Mouse (Mus musculus) liver, postnatal 0 days (tissue): ENCODE data around the gene Cysltr1. TPM values are rescaled to one million over a fixed set of nuclear protein-coding genes. Genes with fewer than 3 reads are reported as not detected.

Source experiments
- ATAC-seq: fragments of 200-750 bp; cut with Nextera tagmentation; 2 replicates; pipeline ENCODE4 v1.8.0; 2017; ENCODE audit warnings: mild to moderate bottlenecking, moderate library complexity
- DNase-seq: peaks from one replicate; pipeline ENCODE4 v3.0.0-alpha.2; 2016
- H3K27ac ChIP-seq: fragments of 300-500 bp; sonication (generic); 2 replicates; pipeline ENCODE4 v1.5.1; 2014; ENCODE audit warnings: antibody characterized with exemption, moderate library complexity, mild to moderate bottlenecking, low read depth
- H3K27me3 ChIP-seq: fragments of 300-500 bp; sonication (generic); 2 replicates; pipeline ENCODE4 v1.6.1; 2014; ENCODE audit warnings: low read length, control low read depth, mixed read lengths; ENCODE audit not compliant: insufficient read depth
- H3K36me3 ChIP-seq: fragments of 300-500 bp; sonication (generic); replicated peaks from 2 replicates; pipeline ENCODE4 v1.6.1; 2014; ENCODE audit warnings: mild to moderate bottlenecking, control low read depth, low read length, moderate library complexity, mixed read lengths; ENCODE audit not compliant: insufficient read depth
- H3K4me1 ChIP-seq: fragments of 300-500 bp; sonication (generic); 2 replicates; pipeline ENCODE4 v1.6.1; 2014; ENCODE audit warnings: antibody characterized with exemption, mild to moderate bottlenecking, control low read depth; ENCODE audit not compliant: insufficient read depth
- H3K4me2 ChIP-seq: fragments of 300-500 bp; sonication (generic); 2 replicates; pipeline ENCODE4 v1.6.1; 2014; ENCODE audit warnings: low read depth, mild to moderate bottlenecking, low read length, moderate library complexity, mixed read lengths
- H3K4me3 ChIP-seq: fragments of 300-500 bp; sonication (generic); 2 replicates; pipeline ENCODE4 v1.5.1; 2014; ENCODE audit warnings: low read depth, low read length
- H3K9ac ChIP-seq: fragments of 300-500 bp; sonication (generic); replicated peaks from 2 replicates; pipeline ENCODE4 v1.6.1; 2014; ENCODE audit warnings: mild to moderate bottlenecking, moderate library complexity
- H3K9me3 ChIP-seq: fragments of 300-500 bp; sonication (generic); 2 replicates; pipeline ENCODE4 v1.6.1; 2016; ENCODE audit warnings: mild to moderate bottlenecking, control low read depth, low read length, mixed read lengths
- CTCF ChIP-seq: sonication (generic); IDR thresholded peaks from 2 replicates; pipeline ENCODE4 v1.5.1; 2016; ENCODE audit warnings: antibody characterized with exemption, low read depth
- EP300 ChIP-seq: IDR thresholded peaks from 2 replicates; pipeline ENCODE4 v1.6.1; 2016; ENCODE audit warnings: antibody characterized with exemption, low read depth, mild to moderate bottlenecking
- WGBS: fragments of 180-500 bp; shearing (Covaris S2); extraction: QIAGEN DNeasy Blood & Tissue Kit; methylation state at CpG from one replicate; pipeline ENCODE4 v1.1.7; 2014; ENCODE audit not compliant: insufficient replicate concordance; 5-methylcytosine and 5-hydroxymethylcytosine counted together
- polyA plus RNA-seq: library from polyadenylated mRNA; unstranded; fragments of >200 nt; fragmentation: Nextera tagmentation; extraction: Ambion mirVana; gene quantifications from 2 replicates; pipeline ENCODE4 v1.2.1, GENCODE M21; 2015

Cysltr1 gene
- polyA plus RNA-seq, 1 experiment from 2014 or later, result 2.2 TPM

DNA sequence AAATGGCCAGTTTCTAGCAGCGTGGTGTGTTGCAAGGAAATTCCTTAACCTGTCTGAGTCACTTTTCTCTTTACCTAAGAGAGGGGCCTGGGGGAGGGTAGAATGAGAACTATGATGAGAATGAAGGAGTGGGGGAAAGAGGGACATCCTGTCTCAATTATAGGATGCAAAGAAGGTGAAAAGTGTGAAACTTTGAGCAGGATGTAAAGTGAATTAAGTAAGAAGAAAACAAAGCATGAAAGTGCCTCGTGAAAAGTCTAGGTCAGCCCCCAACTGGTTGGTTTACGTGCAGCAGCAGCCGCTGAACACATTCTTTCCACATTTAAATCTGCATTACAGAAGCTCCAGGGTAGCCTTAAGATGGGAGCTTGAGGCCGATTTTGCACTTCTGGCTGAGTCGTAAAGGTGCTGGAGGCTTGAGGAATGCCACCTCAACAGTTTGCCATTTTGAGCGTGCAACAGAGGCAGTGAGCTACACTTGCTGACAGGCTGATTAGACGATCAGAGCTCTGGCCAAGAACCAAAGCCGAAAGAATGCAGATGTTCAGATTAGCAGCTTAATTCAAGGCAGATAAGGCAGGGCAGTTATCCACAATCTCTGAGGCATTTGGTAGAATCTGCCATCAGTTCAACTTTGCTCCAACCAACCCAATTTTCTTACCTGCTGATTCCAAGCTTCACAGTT is 763 bp downstream of the Cysltr1 start:
- H3K4me2 ChIP-seq, result peak overlapping the region; percentile 40
- H3K4me3 ChIP-seq, result no peak overlapping the region
- no peaks in the 10 kb centered on the region for H3K9me3 ChIP-seq
- no peak overlapping the region for H3K9ac ChIP-seq
- TF ChIP-seq EP300 (no peak), CTCF (no peak)
- H3K4me1 ChIP-seq, result no peaks in the 10 kb centered on the region
- H3K36me3 ChIP-seq, result no peaks in the 10 kb centered on the region
- H3K27me3 ChIP-seq, result no peaks in the 10 kb centered on the region
- H3K27ac ChIP-seq, result no peak overlapping the region
- 22% methylated on average over 9 of the region's 9 CpGs for WGBS
- DNase-seq (no peak), ATAC-seq (no peak)

DNA sequence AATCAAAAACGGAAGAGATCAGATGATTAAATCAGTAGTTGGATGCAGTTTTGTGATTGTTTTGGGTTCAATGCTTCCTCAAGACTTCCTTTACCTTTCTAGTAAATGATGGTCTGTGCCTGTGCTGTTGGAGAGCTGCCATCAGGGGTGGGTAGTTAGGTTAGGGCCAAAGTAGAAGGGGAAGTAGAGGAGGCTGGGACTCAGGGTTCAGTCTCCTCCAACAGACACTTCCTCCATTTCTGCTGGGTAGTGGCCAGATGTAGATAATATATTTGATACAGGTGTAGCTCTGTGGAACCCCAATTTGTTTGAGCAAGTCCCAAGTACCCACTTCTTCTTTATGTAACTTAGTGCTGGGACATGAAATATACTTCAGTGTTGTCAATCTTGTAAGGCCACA is 7.6 kb downstream of the Cysltr1 start:
- 71% methylated on average over 1 of the region's 1 CpGs for WGBS
- Histone ChIP-seq H3K4me1 (no peaks in the 10 kb centered on the region), H3K4me2 (no peak overlapping the region), H3K27ac (no peak overlapping the region), H3K4me3 (no peak overlapping the region), H3K36me3 (no peaks in the 10 kb centered on the region), H3K27me3 (no peaks in the 10 kb centered on the region), H3K9ac (no peak overlapping the region), H3K9me3 (no peaks in the 10 kb centered on the region)
- no peak for DNase-seq
- no peak for TF ChIP-seq EP300
- no peak for TF ChIP-seq CTCF
- no peak for ATAC-seq

DNA sequence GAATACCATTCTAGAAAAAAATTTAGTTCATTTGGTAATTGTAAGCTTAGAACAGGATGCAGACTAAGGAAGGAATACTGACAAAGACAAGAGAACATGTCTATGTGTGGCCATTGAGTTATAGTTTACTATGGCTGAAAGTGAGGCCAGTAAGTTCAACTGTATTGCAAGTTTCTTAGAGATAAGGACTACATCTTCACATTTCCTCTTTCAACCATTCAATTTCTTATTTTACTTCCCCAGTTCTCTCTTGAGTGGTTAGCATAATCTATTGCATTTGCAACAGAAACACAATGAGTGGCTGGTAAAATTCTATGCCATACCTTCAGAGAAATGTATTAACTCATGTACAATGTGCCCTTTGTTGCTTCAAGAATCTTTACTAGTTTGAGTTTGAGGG is 9.6 kb downstream of the Cysltr1 start:
- no peaks in the 10 kb centered on the region for H3K9me3 ChIP-seq
- DNase-seq (no peak), ATAC-seq (no peak)
- H3K27me3 ChIP-seq, result no peaks in the 10 kb centered on the region
- H3K4me2 ChIP-seq, result no peak overlapping the region
- H3K4me3 ChIP-seq, result no peak overlapping the region
- no peak overlapping the region for H3K9ac ChIP-seq
- TF ChIP-seq EP300 (no peak), CTCF (no peak)
- H3K27ac ChIP-seq, result no peak overlapping the region
- no peaks in the 10 kb centered on the region for H3K4me1 ChIP-seq
- no peaks in the 10 kb centered on the region for H3K36me3 ChIP-seq

DNA sequence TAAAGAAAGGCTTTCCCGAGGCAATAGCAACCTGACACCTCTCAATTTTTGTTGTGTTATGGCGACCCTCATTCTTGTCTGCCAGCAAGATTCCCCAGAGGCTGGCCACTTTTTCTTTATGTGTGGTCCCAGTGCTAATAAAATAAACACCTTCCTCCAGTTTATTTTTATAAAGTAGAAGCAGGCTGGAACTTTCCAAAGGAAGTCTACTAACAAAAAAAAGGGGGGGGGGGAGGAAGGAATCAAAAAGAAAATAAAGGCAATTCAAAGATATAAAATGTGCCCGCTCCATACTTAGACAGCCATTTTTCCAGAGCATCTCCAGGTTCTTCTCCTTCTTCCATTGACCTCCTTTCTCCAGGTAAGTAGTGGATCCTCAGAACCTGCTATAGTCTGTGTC is 20.6 kb downstream of the Cysltr1 start, which contains the start of gene Gm5127:
Gm5127 (plus strand) TSS at position 301 of the 400 bp plus-strand sequence.
- ATAC-seq (no peak), DNase-seq (no peak)
- H3K4me3 ChIP-seq, result no peak within 1 kb of the TSS
- no peaks in the 10 kb centered on the region for H3K9me3 ChIP-seq
- no peak within 1 kb of the TSS for H3K27ac ChIP-seq
- H3K36me3 ChIP-seq, result no peaks in the 10 kb centered on the region
- TF ChIP-seq CTCF, result no peak
- H3K4me1 ChIP-seq, result no peaks in the 10 kb centered on the region
- H3K4me2 ChIP-seq, result no peak within 1 kb of the TSS
- WGBS, result 64% methylated on average over 3 of the region's 3 CpGs
- H3K9ac ChIP-seq, result no peak within 1 kb of the TSS
- no peaks in the 10 kb centered on the region for H3K27me3 ChIP-seq

DNA sequence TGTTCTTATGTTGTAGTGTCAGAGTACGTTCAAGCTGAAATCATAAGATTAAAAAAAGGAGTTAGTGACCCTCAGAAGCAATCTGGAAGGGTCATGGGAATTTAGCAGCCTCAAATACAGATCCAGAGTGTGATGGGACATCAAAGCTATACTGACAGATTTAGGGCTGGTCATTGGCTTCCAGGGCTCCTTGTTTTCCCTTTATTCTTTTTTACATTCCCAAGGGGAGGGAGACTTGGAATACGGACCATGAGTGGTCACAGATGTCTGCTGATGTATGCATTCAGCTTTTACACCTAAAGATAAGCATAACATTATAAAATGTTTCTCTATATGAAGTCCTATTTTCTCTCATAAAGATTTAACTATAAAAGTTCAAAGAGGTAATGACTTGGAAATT is 21.3 kb downstream of the Cysltr1 start:
- Histone ChIP-seq H3K4me1 (no peaks in the 10 kb centered on the region), H3K9me3 (no peaks in the 10 kb centered on the region), H3K36me3 (no peaks in the 10 kb centered on the region), H3K4me3 (no peak overlapping the region), H3K27me3 (no peaks in the 10 kb centered on the region), H3K9ac (no peak overlapping the region), H3K27ac (no peak overlapping the region), H3K4me2 (no peak overlapping the region)
- WGBS, result 56% methylated on average over 2 of the region's 2 CpGs
- no peak for TF ChIP-seq EP300
- ATAC-seq, result no peak
- no peak for DNase-seq

DNA sequence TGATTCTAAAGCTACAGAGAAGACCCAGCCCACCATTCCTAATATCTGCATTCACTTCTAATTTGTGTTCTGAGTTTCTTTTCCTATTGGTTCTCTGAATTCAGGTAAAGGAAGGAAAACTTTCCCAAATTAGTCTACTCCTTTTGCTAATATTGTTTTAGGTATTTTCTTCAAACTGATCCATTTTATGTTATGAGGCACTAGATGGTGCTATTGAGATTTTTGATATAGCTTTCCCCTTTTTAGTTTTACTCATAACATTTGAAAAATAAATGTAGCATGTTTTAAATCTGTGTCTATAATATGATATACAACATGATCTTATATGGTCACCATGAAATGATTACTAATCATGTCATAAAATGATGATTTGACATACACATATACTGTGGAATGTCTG is 23.1 kb downstream of the Cysltr1 start:
- TF ChIP-seq CTCF (no peak), EP300 (no peak)
- H3K9me3 ChIP-seq, result no peaks in the 10 kb centered on the region
- no peak overlapping the region for H3K4me2 ChIP-seq
- no peaks in the 10 kb centered on the region for H3K36me3 ChIP-seq
- no peaks in the 10 kb centered on the region for H3K27me3 ChIP-seq
- no peak overlapping the region for H3K27ac ChIP-seq
- no peak overlapping the region for H3K4me3 ChIP-seq
- H3K9ac ChIP-seq, result no peak overlapping the region
- no peak for ATAC-seq
- no peak for DNase-seq
- no peaks in the 10 kb centered on the region for H3K4me1 ChIP-seq

DNA sequence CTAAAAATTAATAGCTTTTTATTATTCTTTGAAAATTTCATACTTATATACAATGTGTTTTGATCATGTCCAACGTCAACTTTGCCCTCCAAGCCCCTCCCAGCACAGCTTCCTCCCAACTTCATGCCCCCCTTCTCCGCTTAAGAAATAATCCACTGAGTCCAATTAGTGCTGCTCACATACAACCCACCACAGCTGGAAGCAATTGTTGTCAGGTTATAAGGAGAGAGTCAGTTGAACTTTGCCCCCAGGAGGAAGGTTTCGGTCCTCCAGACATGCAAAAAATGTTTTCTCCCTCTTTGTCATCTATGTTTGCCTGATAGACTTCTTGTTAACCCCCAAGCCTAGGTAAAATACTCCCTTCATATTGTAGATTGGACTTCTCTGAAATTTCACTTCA is 24.5 kb downstream of the Cysltr1 start:
- no peaks in the 10 kb centered on the region for H3K9me3 ChIP-seq
- no peaks in the 10 kb centered on the region for H3K27me3 ChIP-seq
- ATAC-seq, result no peak
- no peak overlapping the region for H3K9ac ChIP-seq
- no peak for DNase-seq
- 66% methylated on average over 3 of the region's 3 CpGs for WGBS
- H3K36me3 ChIP-seq, result no peaks in the 10 kb centered on the region
- H3K4me3 ChIP-seq, result no peak overlapping the region
- TF ChIP-seq EP300 (no peak), CTCF (no peak)
- no peak overlapping the region for H3K27ac ChIP-seq
- no peak overlapping the region for H3K4me2 ChIP-seq
- no peaks in the 10 kb centered on the region for H3K4me1 ChIP-seq
